Mouse (Mus musculus) CH12.LX (cell line): ENCODE measurements at regions not wholly inside any gene's neighbourhood (a gene's known extent, or its start where the extent isn't known, plus 50 kb on each side); places are given as distances from the start of the nearest gene placed in this dataset.

Source experiments
- DNase-seq: peaks from one replicate; pipeline ENCODE4 v3.0.0-alpha.2; 2013; ENCODE audit errors: extremely low read depth
- H3K27ac ChIP-seq: 2 replicates; pipeline ENCODE4 v1.5.1; 2012; ENCODE audit warnings: low read depth, mild to moderate bottlenecking, control low read depth, moderate library complexity; ENCODE audit not compliant: insufficient read depth
- H3K27me3 ChIP-seq: replicated peaks from 2 replicates; pipeline ENCODE3; 2012; ENCODE audit warnings: inconsistent platforms
- H3K36me3 ChIP-seq, 2 experiments: replicated peaks in 1 of 2; 2 replicates each; pipeline versions ENCODE3 to v1.6.1; 2012; ENCODE audit warnings: inconsistent platforms in 1 of 2, low read length in 1 of 2, mild to moderate bottlenecking in 1 of 2, mixed read lengths in 1 of 2, moderate library complexity in 1 of 2; ENCODE audit not compliant: control insufficient read depth in 1 of 2, insufficient read depth in 1 of 2
- H3K4me1 ChIP-seq, 2 experiments: 2 replicates each; pipeline ENCODE4 v1.6.1; 2012; ENCODE audit warnings: inconsistent platforms in 1 of 2, moderate library complexity in 1 of 2; ENCODE audit not compliant: insufficient read depth in 2 of 2, control insufficient read depth in 1 of 2
- H3K4me2 ChIP-seq: 2 replicates; pipeline ENCODE4 v1.6.1; 2012; ENCODE audit warnings: low read depth, mild to moderate bottlenecking, control low read depth; ENCODE audit not compliant: poor library complexity, insufficient read depth, severe bottlenecking
- H3K4me3 ChIP-seq, 3 experiments: fragments of 150-350 bp in 1 of 3; sonication (generic) in 1 of 3; replicated peaks in 1 of 3; 2 replicates each; pipeline versions ENCODE3 to v1.5.1; 2011 to 2012; ENCODE audit warnings: low read depth in 2 of 3, low read length in 2 of 3, mild to moderate bottlenecking in 2 of 3, moderate library complexity in 2 of 3, control low read depth in 1 of 3, improper control_type of control experiment in 1 of 3, inconsistent platforms in 1 of 3, mixed read lengths in 1 of 3; ENCODE audit not compliant: poor library complexity in 1 of 3
- H3K79me2 ChIP-seq: replicated peaks from 2 replicates; pipeline ENCODE4 v1.6.1; 2012; ENCODE audit warnings: mild to moderate bottlenecking, moderate library complexity; ENCODE audit not compliant: control insufficient read depth, poor library complexity, insufficient read depth, severe bottlenecking; ENCODE audit errors: extremely low read depth
- H3K9ac ChIP-seq: 2 replicates; pipeline ENCODE4 v1.6.1; 2012; ENCODE audit warnings: low read depth, mild to moderate bottlenecking, control low read depth, moderate library complexity; ENCODE audit not compliant: insufficient read depth
- H3K9me3 ChIP-seq: replicated peaks from 2 replicates; pipeline ENCODE3; 2012; ENCODE audit warnings: low read length, inconsistent platforms, mixed read lengths
- BHLHE40 ChIP-seq: IDR thresholded peaks from 2 replicates; pipeline ENCODE4 v1.6.1; 2011; ENCODE audit warnings: mild to moderate bottlenecking, low read depth, low read length, improper control_type of control experiment
- CHD2 ChIP-seq: IDR thresholded peaks from 2 replicates; pipeline ENCODE4 v1.6.1; 2011; ENCODE audit warnings: low read length, improper control_type of control experiment
- CTCF ChIP-seq, 2 experiments: IDR thresholded peaks in 1 of 2; conservative IDR thresholded peaks in 1 of 2; 2 replicates each; pipeline ENCODE4 v1.5.1; 2011 to 2012; ENCODE audit warnings: low read depth in 2 of 2, low read length in 2 of 2, improper control_type of control experiment in 1 of 2, inconsistent platforms in 1 of 2, mild to moderate bottlenecking in 1 of 2, moderate library complexity in 1 of 2
- ETS1 ChIP-seq: conservative IDR thresholded peaks from 2 replicates; pipeline ENCODE4 v1.6.1; 2012; ENCODE audit warnings: low read depth, mild to moderate bottlenecking, inconsistent platforms, low read length, improper control_type of control experiment, moderate library complexity
- GABPA ChIP-seq: IDR thresholded peaks from 2 replicates; pipeline ENCODE4 v1.6.1; 2012; ENCODE audit warnings: low read depth, low read length, improper control_type of control experiment, inconsistent platforms; ENCODE audit not compliant: insufficient replicate concordance
- MAFK ChIP-seq: IDR thresholded peaks from 2 replicates; pipeline ENCODE4 v1.6.1; 2011; ENCODE audit warnings: low read length, improper control_type of control experiment; ENCODE audit not compliant: insufficient replicate concordance
- MAX ChIP-seq: IDR thresholded peaks from 2 replicates; pipeline ENCODE4 v1.6.1; 2011; ENCODE audit warnings: low read length, improper control_type of control experiment
- NELFE ChIP-seq: IDR thresholded peaks from 2 replicates; pipeline ENCODE4 v1.6.1; 2011; ENCODE audit warnings: low read depth, low read length, improper control_type of control experiment
- PAX5 ChIP-seq: IDR thresholded peaks from 2 replicates; pipeline ENCODE4 v1.6.1; 2012; ENCODE audit warnings: low read length, inconsistent platforms, mixed read lengths
- RAD21 ChIP-seq: IDR thresholded peaks from 2 replicates; pipeline ENCODE4 v1.6.1; 2011; ENCODE audit warnings: low read depth, mild to moderate bottlenecking, low read length, improper control_type of control experiment, moderate library complexity
- SIN3A ChIP-seq: IDR thresholded peaks from 2 replicates; pipeline ENCODE4 v1.6.1; 2012; ENCODE audit warnings: low read length, improper control_type of control experiment, inconsistent platforms
- SMC3 ChIP-seq: IDR thresholded peaks from 2 replicates; pipeline ENCODE4 v1.6.1; 2011; ENCODE audit warnings: low read depth, low read length, improper control_type of control experiment
- USF2 ChIP-seq: conservative IDR thresholded peaks from 2 replicates; pipeline ENCODE4 v1.6.1; 2011; ENCODE audit warnings: low read depth, low read length, improper control_type of control experiment
- dilution Hi-C: fragments of 300-500 bp; cut with MboI; formaldehyde crosslinking; loops from 2 replicates; pipeline ENCODE4 v1.14.3; 2020; ENCODE audit warnings: low sequenced_read_pairs; ENCODE audit not compliant: extremely low pct_unique_long_range_greater_than_20kb, extremely low pct_ligation_motif_present
- in situ Hi-C: fragments of 300-500 bp; cut with MboI; formaldehyde crosslinking; loops from 3 replicates; pipeline ENCODE4 v1.14.3; 2019; ENCODE audit warnings: low sequenced_read_pairs, low pct_ligation_motif_present, low pct_unique_long_range_greater_than_20kb, mixed read lengths

- H3K9ac ChIP-seq = no peak overlapping the region
- H3K4me3 ChIP-seq = no peak overlapping the region
- dilution Hi-C loops = no loop called here
- H3K36me3 ChIP-seq = no peaks in the 10 kb centered on the region
- H3K9me3 ChIP-seq = no peaks in the 10 kb centered on the region
- DNase-seq = peak; percentile 82
- H3K4me2 ChIP-seq = peak overlapping the region; percentile 16; the same call in 1 of the 2 replicates
- peaks cover 0 to 22% of the 10 kb centered on the region in 2 experiments; a peak in 2 of 4 replicates for H3K4me1 ChIP-seq
- TF ChIP-seq SMC3 (peak; percentile 53), CTCF (conservative IDR thresholded peaks at IDR 0.05 in 1 of 2, IDR thresholded peaks at IDR 0.05 in 1 of 2; ENCODE audit: low read depth in 2 of 2, low read length in 2 of 2) (peak; percentile 77 to 97), SIN3A (no peak), MAX (no peak), CHD2 (no peak), RAD21 (peak; percentile 67)
- TF ChIP-seq, all 38 proteins: peak for 3
- in situ Hi-C loops = no loop called here
- Histone ChIP-seq H3K27me3 (no peaks in the 10 kb centered on the region), H3K79me2 (no peaks in the 10 kb centered on the region), H3K27ac (no peak overlapping the region)
Measured at GRCm38 (mm10) chr11:111523465-111523864, 457.5 kb downstream of the Kcnj2 start.

GRCm38 (mm10) chr11:111526010-111526742 lies 460.2 kb downstream of the Kcnj2 start:
- Histone ChIP-seq H3K4me2 (no peak overlapping the region), H3K79me2 (no peaks in the 10 kb centered on the region), H3K9me3 (no peaks in the 10 kb centered on the region), H3K4me3 (no peak overlapping the region), H3K9ac (no peak overlapping the region), H3K27me3 (no peaks in the 10 kb centered on the region), H3K4me1 (peaks cover 0 to 22% of the 10 kb centered on the region in 2 experiments; a peak in 2 of 4 replicates), H3K36me3 (no peaks in the 10 kb centered on the region), H3K27ac (no peak overlapping the region)
- dilution Hi-C loops (no loop called here), in situ Hi-C loops (no loop called here)
- peak; percentile 51 for DNase-seq
- TF ChIP-seq GABPA (no peak), CTCF (conservative IDR thresholded peaks at IDR 0.05 in 1 of 2, IDR thresholded peaks at IDR 0.05 in 1 of 2; ENCODE audit: low read depth in 2 of 2, low read length in 2 of 2) (no peak), MAFK (peak; percentile 99)

- in situ Hi-C loops (no loop called here), dilution Hi-C loops (no loop called here)
- no peaks in the 10 kb centered on the region for H3K79me2 ChIP-seq
- H3K27ac ChIP-seq = no peak overlapping the region
- H3K9me3 ChIP-seq = no peaks in the 10 kb centered on the region
- H3K4me1 ChIP-seq = peaks cover 0 to 18% of the 10 kb centered on the region in 2 experiments; a peak in 2 of 4 replicates
- no peak overlapping the region for H3K4me3 ChIP-seq
- DNase-seq = no peak
- no peaks in the 10 kb centered on the region for H3K36me3 ChIP-seq
- H3K27me3 ChIP-seq = no peaks in the 10 kb centered on the region
- H3K9ac ChIP-seq = no peak overlapping the region
- H3K4me2 ChIP-seq = no peak overlapping the region
- TF ChIP-seq PAX5 = no peak
- no peak for TF ChIP-seq MAFK
- TF ChIP-seq ETS1 = no peak
- no peak for TF ChIP-seq BHLHE40
- TF ChIP-seq NELFE = no peak
- no peak for TF ChIP-seq USF2
Measured at GRCm38 (mm10) chr11:111529591-111529990, 463.6 kb downstream of the Kcnj2 start.
